Mouse (Mus musculus): ENCODE results near the gene Phf11b. TPM values are rescaled to one million over a fixed set of nuclear protein-coding genes. Genes with fewer than 3 reads are reported as not detected.
"Not testable (repeated sequence)": the region's sequence is repeated elsewhere in the genome, so short reads cannot be mapped to it uniquely, and the experiment has no call there.

Phf11b gene
- polyA plus RNA-seq, 1 experiment from 2014 or later, result 0.22 TPM

GRCm38 (mm10) chr14:59291769-59292168 is 49.4 kb downstream of the Phf11b start:
- not testable (repeated sequence) for H3K9me3 ChIP-seq; H3K4me1 ChIP-seq; H3K27me3 ChIP-seq; H3K9ac ChIP-seq (replicated peaks); ATAC-seq (ENCODE audit: low FRiP score, low read depth); H3K4me3 ChIP-seq; H3K4me2 ChIP-seq (replicated peaks); H3K36me3 ChIP-seq; H3K27ac ChIP-seq (replicated peaks)

GRCm38 (mm10) chr14:59274961-59275360 is 66.2 kb downstream of the Phf11b start:
- H3K4me3 ChIP-seq; ATAC-seq (ENCODE audit: low FRiP score, low read depth); H3K9ac ChIP-seq (replicated peaks); H3K27ac ChIP-seq (replicated peaks); H3K4me1 ChIP-seq; H3K4me2 ChIP-seq (replicated peaks); H3K36me3 ChIP-seq; H3K27me3 ChIP-seq; H3K9me3 ChIP-seq: not testable (repeated sequence)
- 92% methylated on average over 4 of the region's 4 CpGs for WGBS

Other genes with a start within 250 kb of the Phf11b start
- gene 1700129C05Rik, start 198.5 kb downstream of the Phf11b start, polyA plus RNA-seq (2016; fragmentation: Nextera tagmentation; extraction: Ambion mirVana), result not detected in 2 replicates
- not detected in 2 replicates for gene Gm5142, start 162.6 kb downstream of the Phf11b start, polyA plus RNA-seq (2016; fragmentation: Nextera tagmentation; extraction: Ambion mirVana)
- gene Rcbtb1, start 140.1 kb downstream of the Phf11b start, polyA plus RNA-seq (2016; fragmentation: Nextera tagmentation; extraction: Ambion mirVana), result 121 and 122 TPM in 2 replicates
- not detected in 2 replicates for gene Gm6904, start 81.1 kb downstream of the Phf11b start, polyA plus RNA-seq (2016; fragmentation: Nextera tagmentation; extraction: Ambion mirVana)
- not detected in 2 replicates for gene Phf11a, start 43.8 kb downstream of the Phf11b start, polyA plus RNA-seq (2016; fragmentation: Nextera tagmentation; extraction: Ambion mirVana)
- gene Phf11d, start 24.1 kb upstream of the Phf11b start, polyA plus RNA-seq (2016; fragmentation: Nextera tagmentation; extraction: Ambion mirVana), result 0.19 and 0.29 TPM in 2 replicates
- gene Phf11c, start 54.0 kb upstream of the Phf11b start, polyA plus RNA-seq (2016; fragmentation: Nextera tagmentation; extraction: Ambion mirVana), result 0.46 and 0.65 TPM in 2 replicates
- 9.5 and 11.7 TPM in 2 replicates for gene Setdb2, start 99.5 kb upstream of the Phf11b start, polyA plus RNA-seq (2016; fragmentation: Nextera tagmentation; extraction: Ambion mirVana)
- gene Cab39l, start 99.6 kb upstream of the Phf11b start, polyA plus RNA-seq (2016; fragmentation: Nextera tagmentation; extraction: Ambion mirVana), result 33.2 and 34.0 TPM in 2 replicates

All from midbrain, embryonic 12.5 days (tissue).